In genomic region chr16:31663379-31664286, GRCm38 (mm10) we compare ENCODE assay signal across 8 mouse cellular contexts. TPM values are rescaled to one million over a fixed set of nuclear protein-coding genes. Genes with fewer than 3 reads are reported as not detected.
DNase-seq lines count a peak whose midpoint lies in the region; ATAC-seq and TF ChIP-seq lines count a peak whose summit lies in the region.

Gene Dlg1, plus strand, starts transcription at chr16:31663443.

- H3K9me3 ChIP-seq in MEL (replicated peaks; ENCODE audit: insufficient read depth, low read length): no peaks in the 10 kb centered on the region
- no peaks in the 10 kb centered on the region for H3K9me3 ChIP-seq in lung, embryonic 16.5 days (ENCODE audit: control insufficient read depth, low read length)

- DNase-seq in MEL (ENCODE audit: low read depth, low spot score): peak; percentile 93
- DNase-seq in cerebellum, adult 2 months: peak; percentile 81 to 86
- DNase-seq in forelimb bud, embryonic 11.5 days (ENCODE audit: low read depth, low spot score): peak; percentile 94
- DNase-seq in layer of hippocampus, adult 9-10 months (ENCODE audit: low spot score): peak; percentile 24
- peak; percentile 66 for DNase-seq in ovary, postnatal 10 days (ENCODE audit: low spot score)
- peak; percentile 79 to 81 for DNase-seq in thymus, postnatal 10 days (ENCODE audit: low spot score in 2 of 2)

- H3K4me2 ChIP-seq in lung, embryonic 16.5 days (ENCODE audit: low read depth, low read length): peak within 1 kb of the TSS; percentile 93

- TF ChIP-seq CTCF in MEL (IDR thresholded peaks at IDR 0.05 in 2 of 3, conservative IDR thresholded peaks at IDR 0.05 in 1 of 3; ENCODE audit: control insufficient read depth in 1 of 3, insufficient read depth in 1 of 3, low read depth in 2 of 3, low read length in 3 of 3, poor library complexity in 1 of 3, severe bottlenecking in 1 of 3): no peak
- TF ChIP-seq CTCF in cerebellum, adult 2 months (IDR thresholded peaks at IDR 0.05; ENCODE audit: borderline replicate concordance, insufficient read depth, low read depth, low read length): no peak

- H3K4me1 ChIP-seq in MEL (ENCODE audit: control insufficient read depth in 1 of 2, insufficient read depth in 2 of 2, low read length in 2 of 2): peaks cover 7 to 10% of the 10 kb centered on the region in 2 experiments; a peak in 3 of 4 replicates
- peaks cover 10% of the 10 kb centered on the region for H3K4me1 ChIP-seq in cerebellum, adult 2 months (ENCODE audit: control insufficient read depth, insufficient read depth, low read length)
- peaks cover 25% of the 10 kb centered on the region for H3K4me1 ChIP-seq in lung, embryonic 16.5 days (replicated peaks; ENCODE audit: control insufficient read depth, insufficient read depth, low read length)

- peaks cover 8 to 18% of the 10 kb centered on the region in 2 experiments; a peak in 3 of 4 replicates for H3K36me3 ChIP-seq in MEL (ENCODE audit: control insufficient read depth in 1 of 2, insufficient read depth in 2 of 2, low read length in 2 of 2)
- H3K36me3 ChIP-seq in lung, embryonic 16.5 days (ENCODE audit: control insufficient read depth, insufficient read depth, low read length): peaks cover 2% of the 10 kb centered on the region; the same call in 1 of the 2 replicates

- peak; percentile 73 to 82 for TF ChIP-seq POLR2A in MEL (IDR thresholded peaks at IDR 0.05; ENCODE audit: control insufficient read depth in 1 of 2, insufficient read depth in 1 of 2, low read depth in 1 of 2, low read length in 2 of 2, poor library complexity in 1 of 2)
- no peak for TF ChIP-seq POLR2A in cerebellum, adult 2 months (IDR thresholded peaks at IDR 0.05; ENCODE audit: borderline replicate concordance, insufficient read depth, low read length)

- H3K9ac ChIP-seq in MEL (ENCODE audit: control insufficient read depth, low read depth, low read length, poor library complexity, severe bottlenecking): peak within 1 kb of the TSS; percentile 90
- peak within 1 kb of the TSS; percentile 97 for H3K9ac ChIP-seq in lung, embryonic 16.5 days (ENCODE audit: low read length)

- H3K27ac ChIP-seq in MEL (ENCODE audit: control insufficient read depth, low read depth, low read length): peak within 1 kb of the TSS; percentile 20
- H3K27ac ChIP-seq in cerebellum, adult 2 months (ENCODE audit: insufficient read depth, low read length): peak within 1 kb of the TSS; percentile 59
- peak within 1 kb of the TSS; percentile 98 for H3K27ac ChIP-seq in lung, embryonic 16.5 days (ENCODE audit: low read length)

- H3K27me3 ChIP-seq in MEL (ENCODE audit: control insufficient read depth in 1 of 2, insufficient read depth in 2 of 2, low read length in 2 of 2): peaks cover 8 to 16% of the 10 kb centered on the region in 2 experiments
- H3K27me3 ChIP-seq in cerebellum, adult 2 months (ENCODE audit: control insufficient read depth, insufficient read depth, low read length): no peaks in the 10 kb centered on the region
- no peaks in the 10 kb centered on the region for H3K27me3 ChIP-seq in lung, embryonic 16.5 days (ENCODE audit: control insufficient read depth, insufficient read depth, low read depth, low read length)

- H3K4me3 ChIP-seq in MEL (ENCODE audit: control insufficient read depth in 1 of 2, insufficient read depth in 1 of 2, low read depth in 2 of 2, low read length in 2 of 2): peak within 1 kb of the TSS; percentile 89 to 92
- peak within 1 kb of the TSS; percentile 96 for H3K4me3 ChIP-seq in cerebellum, adult 2 months (replicated peaks; ENCODE audit: insufficient read depth, low read depth, low read length)
- peak within 1 kb of the TSS; percentile 99 for H3K4me3 ChIP-seq in lung, embryonic 16.5 days (ENCODE audit: low read length)

- ATAC-seq in hematopoietic stem cell, adult 5-6 weeks (replicated peaks in 1 of 2; ENCODE audit: insufficient read depth in 1 of 2, low FRiP score in 2 of 2, low TSS enrichment in 1 of 2, low read depth in 1 of 2, poor library complexity in 2 of 2, severe bottlenecking in 2 of 2): peak; percentile 89 to 90
- peak; percentile 98 for ATAC-seq in lung, embryonic 16.5 days (ENCODE audit: low read depth)

- no peak for TF ChIP-seq EP300 in MEL (IDR thresholded peaks at IDR 0.05; ENCODE audit: low read depth in 1 of 2, low read length in 2 of 2)

- TF ChIP-seq RAD21 in MEL (IDR thresholded peaks at IDR 0.05; ENCODE audit: low read depth, low read length): no peak

- WGBS in cerebellum, adult 2 months: 1% methylated on average over 73 of the region's 95 CpGs
- WGBS in lung, embryonic 16.5 days: under 1% methylated on average over 59 of the region's 95 CpGs

- H3K79me2 ChIP-seq in MEL (ENCODE audit: control insufficient read depth, insufficient read depth, low read length, poor library complexity): peaks cover 15% of the 10 kb centered on the region

TF ChIP-seq in MEL, 35 proteins besides CTCF, POLR2A, EP300 and RAD21:
- TF ChIP-seq MYB (IDR thresholded peaks at IDR 0.05; ENCODE audit: low read depth, low read length) (no peak), NRF1 (IDR thresholded peaks at IDR 0.05; ENCODE audit: insufficient read depth, low read depth, low read length, poor library complexity, severe bottlenecking) (no peak), USF1 (IDR thresholded peaks at IDR 0.05; ENCODE audit: low read depth, low read length) (peak; percentile 96), RCOR1 (IDR thresholded peaks at IDR 0.05; ENCODE audit: low read depth, low read length) (no peak), TCF12 (IDR thresholded peaks at IDR 0.05; ENCODE audit: low read depth, low read length) (0 out of 2 replicates have a peak, but pooled peaks have one; percentile 35), MYC (IDR thresholded peaks at IDR 0.05; ENCODE audit: low read depth, low read length) (peak; percentile 89), ELF1 (IDR thresholded peaks at IDR 0.05; ENCODE audit: low read depth, low read length) (no peak), JUND (IDR thresholded peaks at IDR 0.05; ENCODE audit: low read depth, low read length) (no peak), KAT2A (conservative IDR thresholded peaks at IDR 0.05; ENCODE audit: low read depth, low read length) (no peak), USF2 (IDR thresholded peaks at IDR 0.05; ENCODE audit: borderline replicate concordance in 1 of 2, insufficient read depth in 1 of 2, low read depth in 1 of 2, low read length in 2 of 2) (peak; percentile 10 to 81; a peak in 3 of 4 replicates), ZC3H11A (IDR thresholded peaks at IDR 0.05; ENCODE audit: low read depth, low read length) (no peak), E2F4 (IDR thresholded peaks at IDR 0.05; ENCODE audit: borderline replicate concordance, low read depth, low read length) (no peak), ZMIZ1 (IDR thresholded peaks at IDR 0.05; ENCODE audit: low read depth, low read length) (no peak), CHD1 (IDR thresholded peaks at IDR 0.05; ENCODE audit: low read depth, low read length) (no peak), POLR2AphosphoS5 (IDR thresholded peaks at IDR 0.05; ENCODE audit: borderline replicate concordance, low read depth, low read length) (no peak), POLR2AphosphoS2 (IDR thresholded peaks at IDR 0.05; ENCODE audit: low read length) (no peak), TAL1 (IDR thresholded peaks at IDR 0.05; ENCODE audit: low read length) (no peak), CHD2 (IDR thresholded peaks at IDR 0.05; ENCODE audit: low read length) (no peak), HCFC1 (IDR thresholded peaks at IDR 0.05; ENCODE audit: low read depth, low read length) (peak; percentile 66), ZNF384 (IDR thresholded peaks at IDR 0.05; ENCODE audit: low read depth, low read length) (no peak), MXI1 (IDR thresholded peaks at IDR 0.05; ENCODE audit: low read depth, low read length) (peak; percentile 93), ETS1 (IDR thresholded peaks at IDR 0.05; ENCODE audit: low read depth, low read length) (no peak), SMC3 (IDR thresholded peaks at IDR 0.05; ENCODE audit: low read depth, low read length) (no peak), MEF2A (IDR thresholded peaks at IDR 0.05; ENCODE audit: extremely low read depth, insufficient replicate concordance, low read depth, low read length, poor library complexity, severe bottlenecking) (no peak), MAFK (IDR thresholded peaks at IDR 0.05; ENCODE audit: borderline replicate concordance, low read depth, low read length) (no peak), BHLHE40 (IDR thresholded peaks at IDR 0.05; ENCODE audit: borderline replicate concordance, low read depth, low read length) (0 out of 2 replicates have a peak, but pooled peaks have one; percentile 3), ZKSCAN1 (IDR thresholded peaks at IDR 0.05; ENCODE audit: low read depth, low read length) (no peak), GABPA (IDR thresholded peaks at IDR 0.05; ENCODE audit: low read depth, low read length) (no peak), TBP (IDR thresholded peaks at IDR 0.05; ENCODE audit: low read depth, low read length) (0 out of 2 replicates have a peak, but pooled peaks have one; percentile 35), NELFE (IDR thresholded peaks at IDR 0.05; ENCODE audit: low read depth, low read length) (peak; percentile 41), UBTF (IDR thresholded peaks at IDR 0.05; ENCODE audit: borderline replicate concordance, insufficient read depth, low read depth, low read length) (no peak; the same call in 1 of the 2 replicates), MAZ (IDR thresholded peaks at IDR 0.05; ENCODE audit: low read depth, low read length) (peak; percentile 59; the same call in 1 of the 2 replicates), MAX (IDR thresholded peaks at IDR 0.05; ENCODE audit: low read length) (peak; percentile 83), SIN3A (IDR thresholded peaks at IDR 0.05; ENCODE audit: low read length) (peak; percentile 57), GATA1 (IDR thresholded peaks at IDR 0.05; ENCODE audit: low read depth, low read length) (no peak)

RNA-seq across cellular contexts. Expression of gene Dlg1, which starts in this region (rescaled TPM):
- 24.9 and 25.7 TPM in 2 replicates for total RNA-seq in MEL (2012; rRNA removed)
- polyA plus RNA-seq in MEL (2012; ENCODE audit: insufficient read depth in 1 of 2, insufficient read length in 2 of 2, low read depth in 1 of 2, low replicate concordance in 2 of 2, missing spikeins in 1 of 2): 10 to 100 TPM; 33.9 to 74.6 TPM
- polyA plus RNA-seq in cerebellum, adult 2 months (2012; rRNA removed): 82.2 and 85.9 TPM in 2 replicates
- total RNA-seq in hematopoietic stem cell, adult 5-6 weeks (2017): 85.6 and 88.4 TPM in 2 replicates
- 23.9 and 25.2 TPM in 2 replicates for polyA plus RNA-seq in lung, embryonic 16.5 days (2015; fragmentation: Nextera tagmentation; extraction: Ambion mirVana)

Comparison
In these comparisons a context has a peak if more than half of its experiments do, and no peak if none do; other contexts are left out.
1. Peak in every context shown above with its lines: DNase-seq, ATAC-seq, H3K4me3 ChIP-seq and H3K27ac ChIP-seq.
2. DNase-seq: peak in every context shown above with its lines; median percentile 94 in forelimb bud, embryonic 11.5 days; 93 in MEL; 84 in cerebellum, adult 2 months; 80 in thymus, postnatal 10 days; 66 in ovary, postnatal 10 days; 24 in layer of hippocampus, adult 9-10 months.
3. H3K27ac ChIP-seq: peak in every context shown above with its lines; median percentile 98 in lung, embryonic 16.5 days; 59 in cerebellum, adult 2 months; 20 in MEL.